Mouse (Mus musculus): ENCODE data around the gene Gstm2. TPM values are rescaled to one million over a fixed set of nuclear protein-coding genes. Genes with fewer than 3 reads are reported as not detected.

Gene Gstm2
- total and polyA plus RNA-seq, 3 experiments, result 169 to 222 (median 214) TPM

- peaks cover 2% of the 10 kb centered on the region; the same call in 1 of the 2 replicates for H3K4me1 ChIP-seq (ENCODE audit: control insufficient read depth, insufficient read depth, low read length)
- no peak overlapping the region for H3K27ac ChIP-seq
- 64% methylated on average over 4 of the region's 4 CpGs for WGBS
- DNase-seq, result no peak
- H3K36me3 ChIP-seq (ENCODE audit: control insufficient read depth, insufficient read depth, low read length), result no peaks in the 10 kb centered on the region
- no peak overlapping the region for H3K4me3 ChIP-seq
- TF ChIP-seq EP300 (IDR thresholded peaks at IDR 0.05; ENCODE audit: insufficient read depth, low read depth, low read length) (no peak), CTCF (IDR thresholded peaks at IDR 0.05) (peak; percentile 29)
- H3K27me3 ChIP-seq (ENCODE audit: control insufficient read depth, insufficient read depth, low read length), result no peaks in the 10 kb centered on the region
- no peaks in the 10 kb centered on the region for H3K79me2 ChIP-seq (replicated peaks; ENCODE audit: control insufficient read depth, insufficient read depth, low read length)
- intact Hi-C loops (cut with DNase I), result no loop called here
- no peak overlapping the region for H3K9ac ChIP-seq (ENCODE audit: low read depth, low read length)
Measured at GRCm38 (mm10) chr3:107945729-107946128, 40.5 kb downstream of the Gstm2 start.

- no peak within 1 kb of the TSS for H3K27ac ChIP-seq
- H3K9ac ChIP-seq (ENCODE audit: low read depth, low read length), result no peak within 1 kb of the TSS
- no peaks in the 10 kb centered on the region for H3K79me2 ChIP-seq (replicated peaks; ENCODE audit: control insufficient read depth, insufficient read depth, low read length)
- no peak for DNase-seq
- no peaks in the 10 kb centered on the region for H3K27me3 ChIP-seq (ENCODE audit: control insufficient read depth, insufficient read depth, low read length)
- whole genome bisulfite sequencing, result 29% methylated on average over 20 of the region's 20 CpGs
- no peak within 1 kb of the TSS for H3K4me3 ChIP-seq
- peaks cover 7% of the 10 kb centered on the region for H3K4me1 ChIP-seq (ENCODE audit: control insufficient read depth, insufficient read depth, low read length)
- no peaks in the 10 kb centered on the region for H3K36me3 ChIP-seq (ENCODE audit: control insufficient read depth, insufficient read depth, low read length)
- TF ChIP-seq CTCF (IDR thresholded peaks at IDR 0.05), result peak; percentile 60
- TF ChIP-seq EP300 (IDR thresholded peaks at IDR 0.05; ENCODE audit: insufficient read depth, low read depth, low read length), result no peak
- intact Hi-C loops (cut with DNase I), result no loop called here
Measured at GRCm38 (mm10) chr3:107943239-107943990, 42.8 kb downstream of the Gstm2 start, which contains the start of gene Gstm6. Gstm6 (minus strand) TSS chr3:107943749.

- H3K27me3 ChIP-seq (ENCODE audit: control insufficient read depth, insufficient read depth, low read length), result no peaks in the 10 kb centered on the region
- H3K9ac ChIP-seq (ENCODE audit: low read depth, low read length), result no peak overlapping the region
- H3K27ac ChIP-seq, result no peak overlapping the region
- H3K79me2 ChIP-seq (replicated peaks; ENCODE audit: control insufficient read depth, insufficient read depth, low read length), result no peaks in the 10 kb centered on the region
- no peaks in the 10 kb centered on the region for H3K36me3 ChIP-seq (ENCODE audit: control insufficient read depth, insufficient read depth, low read length)
- H3K4me3 ChIP-seq, result no peak overlapping the region
- no peak for DNase-seq
- WGBS, result 82% methylated on average over 4 of the region's 4 CpGs
- TF ChIP-seq EP300 (IDR thresholded peaks at IDR 0.05; ENCODE audit: insufficient read depth, low read depth, low read length), result no peak
- no peak for TF ChIP-seq CTCF (IDR thresholded peaks at IDR 0.05)
- no peak for TF ChIP-seq POLR2A (IDR thresholded peaks at IDR 0.05; ENCODE audit: insufficient read depth, low read depth, low read length)
- H3K4me1 ChIP-seq (ENCODE audit: control insufficient read depth, insufficient read depth, low read length), result peaks cover 7% of the 10 kb centered on the region
- intact Hi-C loops (cut with DNase I), result no loop called here
Measured at GRCm38 (mm10) chr3:107941261-107941660, 45.0 kb downstream of the Gstm2 start.

- Histone ChIP-seq H3K27me3 (ENCODE audit: control insufficient read depth, insufficient read depth, low read length) (no peaks in the 10 kb centered on the region), H3K4me3 (no peak overlapping the region), H3K9ac (ENCODE audit: low read depth, low read length) (no peak overlapping the region), H3K27ac (no peak overlapping the region), H3K4me1 (ENCODE audit: control insufficient read depth, insufficient read depth, low read length) (peaks cover 7% of the 10 kb centered on the region), H3K79me2 (replicated peaks; ENCODE audit: control insufficient read depth, insufficient read depth, low read length) (no peaks in the 10 kb centered on the region), H3K36me3 (ENCODE audit: control insufficient read depth, insufficient read depth, low read length) (no peaks in the 10 kb centered on the region)
- intact Hi-C loops (cut with DNase I), result no loop called here
- DNase-seq, result no peak
- WGBS, result 67% methylated on average over 7 of the region's 7 CpGs
- no peak for TF ChIP-seq CTCF (IDR thresholded peaks at IDR 0.05)
Measured at GRCm38 (mm10) chr3:107940524-107940923, 45.7 kb downstream of the Gstm2 start.

GRCm38 (mm10) chr3:107939830-107940229 lies 46.4 kb downstream of the Gstm2 start:
- Histone ChIP-seq H3K27ac (peak overlapping the region; percentile 45; the same call in 1 of the 2 replicates), H3K4me1 (ENCODE audit: control insufficient read depth, insufficient read depth, low read length) (peaks cover 7% of the 10 kb centered on the region), H3K27me3 (ENCODE audit: control insufficient read depth, insufficient read depth, low read length) (no peaks in the 10 kb centered on the region), H3K36me3 (ENCODE audit: control insufficient read depth, insufficient read depth, low read length) (no peaks in the 10 kb centered on the region), H3K79me2 (replicated peaks; ENCODE audit: control insufficient read depth, insufficient read depth, low read length) (no peaks in the 10 kb centered on the region), H3K4me3 (no peak overlapping the region), H3K9ac (ENCODE audit: low read depth, low read length) (no peak overlapping the region)
- 80% methylated on average over 4 of the region's 4 CpGs for WGBS
- no peak for DNase-seq
- TF ChIP-seq POLR2A (IDR thresholded peaks at IDR 0.05; ENCODE audit: insufficient read depth, low read depth, low read length), result no peak
- no peak for TF ChIP-seq EP300 (IDR thresholded peaks at IDR 0.05; ENCODE audit: insufficient read depth, low read depth, low read length)
- no peak for TF ChIP-seq CTCF (IDR thresholded peaks at IDR 0.05)
- intact Hi-C loops (cut with DNase I), result loop anchor here (1.0 to 5.0 kb wide), 2 partner anchors 121 to 207 kb away; partner anchors contain the start of gene Gnai3

GRCm38 (mm10) chr3:107939403-107939802 lies 46.9 kb downstream of the Gstm2 start:
- peaks cover 7% of the 10 kb centered on the region for H3K4me1 ChIP-seq (ENCODE audit: control insufficient read depth, insufficient read depth, low read length)
- no peaks in the 10 kb centered on the region for H3K79me2 ChIP-seq (replicated peaks; ENCODE audit: control insufficient read depth, insufficient read depth, low read length)
- peak overlapping the region; percentile 45; the same call in 1 of the 2 replicates for H3K27ac ChIP-seq
- DNase-seq, result peak; percentile 82 to 83
- H3K4me3 ChIP-seq, result no peak overlapping the region
- H3K9ac ChIP-seq (ENCODE audit: low read depth, low read length), result no peak overlapping the region
- no peaks in the 10 kb centered on the region for H3K27me3 ChIP-seq (ENCODE audit: control insufficient read depth, insufficient read depth, low read length)
- TF ChIP-seq POLR2A (IDR thresholded peaks at IDR 0.05; ENCODE audit: insufficient read depth, low read depth, low read length) (no peak), CTCF (IDR thresholded peaks at IDR 0.05) (peak; percentile 94), EP300 (IDR thresholded peaks at IDR 0.05; ENCODE audit: insufficient read depth, low read depth, low read length) (peak; percentile 70)
- H3K36me3 ChIP-seq (ENCODE audit: control insufficient read depth, insufficient read depth, low read length), result no peaks in the 10 kb centered on the region
- WGBS, result 35% methylated on average over 3 of the region's 3 CpGs
- intact Hi-C loops (cut with DNase I), result loop anchor here (1.0 to 5.0 kb wide), 2 partner anchors 122 to 208 kb away; partner anchors contain the start of gene Gnai3

Data from heart, adult 2 months (tissue).